Mouse (Mus musculus): ENCODE results near the gene Ttyh2.

The Ttyh2 gene

DNA sequence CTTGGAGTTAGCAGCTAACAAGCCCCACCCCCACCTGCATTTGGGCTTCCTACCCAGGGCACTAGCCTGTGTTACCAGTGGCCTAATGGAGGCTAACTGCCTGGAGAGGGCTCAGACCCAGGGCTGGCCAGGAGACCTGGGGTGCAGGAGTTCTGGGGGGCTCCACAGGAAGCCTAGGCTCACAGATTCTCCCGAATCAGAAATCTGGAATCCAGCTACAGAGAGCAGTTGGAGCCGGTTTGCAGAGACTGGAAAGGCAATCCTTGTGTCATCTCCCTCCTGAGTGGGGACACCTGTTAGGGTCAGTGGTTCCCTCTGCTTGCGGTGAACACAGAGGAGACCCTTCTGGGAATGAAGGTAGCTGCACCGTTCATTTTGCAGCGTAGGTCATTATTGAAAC lies 5.8 kb downstream of the Ttyh2 start:
- in situ Hi-C loops (cut with MboI, MseI), result no loop called here

- in situ Hi-C loops (cut with MboI, MseI), result no loop called here
Measured at GRCm38 (mm10) chr11:114682321-114682900, 7.2 kb downstream of the Ttyh2 start.

DNA sequence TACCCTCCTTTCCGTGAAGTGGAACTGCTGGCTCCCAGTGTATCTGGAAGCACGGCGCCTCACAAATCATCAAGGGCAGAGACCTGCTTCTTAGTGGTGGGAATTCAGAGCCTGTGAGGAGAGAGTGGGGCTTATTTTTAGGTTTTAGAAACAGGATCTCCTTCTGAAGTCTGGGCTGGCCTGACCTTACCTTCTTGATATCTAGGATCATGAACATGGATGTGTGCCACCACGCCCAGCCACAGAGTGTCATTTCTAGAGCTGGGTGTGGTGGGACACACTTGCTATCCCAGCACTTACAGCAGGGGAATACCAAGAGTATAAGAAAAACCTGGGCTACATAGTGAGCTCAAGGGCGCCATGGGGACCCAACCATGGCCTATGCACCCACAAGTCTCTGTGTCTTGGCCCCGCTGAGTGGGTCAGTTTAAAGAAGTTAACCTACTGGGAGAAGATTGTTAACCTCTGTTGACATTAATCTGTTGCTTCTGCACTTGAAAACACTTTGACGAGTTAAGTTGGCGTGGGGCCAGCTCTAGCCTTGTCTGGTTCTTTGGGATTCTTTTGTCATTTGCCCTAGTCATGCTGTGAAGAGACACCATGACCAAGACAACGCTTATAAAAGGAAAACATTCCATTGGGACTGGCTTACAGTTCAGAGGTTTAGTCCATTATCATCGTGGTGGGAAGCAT lies 7.9 kb downstream of the Ttyh2 start:
- in situ Hi-C loops (cut with MboI, MseI), result no loop called here

- in situ Hi-C loops (cut with MboI, MseI), result no loop called here
Measured at GRCm38 (mm10) chr11:114683722-114684621, 8.7 kb downstream of the Ttyh2 start.

DNA sequence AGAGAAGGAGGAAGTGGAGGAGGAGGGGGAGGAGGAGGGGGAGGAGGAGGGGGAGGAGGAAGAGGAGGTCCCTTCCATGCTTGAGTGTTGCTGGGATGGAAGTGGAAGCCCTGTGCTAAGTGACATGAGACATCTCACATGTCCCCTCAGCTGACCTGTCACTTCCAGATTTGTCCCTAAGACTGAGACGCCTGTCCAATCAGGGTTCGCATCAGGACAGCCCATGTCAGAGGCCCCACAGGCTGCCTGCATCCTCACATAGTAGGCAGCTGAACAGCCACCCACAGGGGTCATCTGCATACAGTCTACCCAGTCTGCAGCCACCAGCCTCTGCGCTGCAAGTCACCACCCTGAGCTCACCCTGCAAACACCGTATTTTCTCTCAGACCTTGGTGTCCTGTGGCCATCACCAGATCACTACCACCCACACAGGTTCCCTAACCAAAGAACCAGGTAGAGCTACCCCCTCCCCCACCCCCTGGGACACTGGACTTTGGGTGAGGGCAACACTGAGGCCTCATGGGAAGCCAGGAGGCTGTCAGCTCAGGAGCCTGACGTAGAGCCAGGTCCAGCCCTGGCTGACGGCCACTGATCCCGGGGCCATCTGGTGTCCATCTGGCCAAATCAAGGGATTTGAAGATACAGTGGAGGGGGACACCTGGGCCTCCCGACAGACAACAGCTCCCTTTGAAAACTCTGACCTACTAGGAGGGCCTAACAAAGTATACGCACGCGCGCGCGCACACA lies 9.6 kb downstream of the Ttyh2 start:
- in situ Hi-C loops (cut with MboI, MseI), result loop anchor here (5.0 kb wide), 1 partner anchor 38 kb away; no protein-coding TSS in a partner anchor

- in situ Hi-C loops (cut with MboI, MseI), result loop anchor here (5.0 kb wide), 1 partner anchor 37 kb away; no protein-coding TSS in a partner anchor
Measured at GRCm38 (mm10) chr11:114685526-114686040, 10.4 kb downstream of the Ttyh2 start.

- in situ Hi-C loops (cut with MboI, MseI), result loop anchor here (5.0 kb wide), 1 partner anchor 36 kb away; no protein-coding TSS in a partner anchor
Measured at GRCm38 (mm10) chr11:114686221-114686959, 11.2 kb downstream of the Ttyh2 start.

DNA sequence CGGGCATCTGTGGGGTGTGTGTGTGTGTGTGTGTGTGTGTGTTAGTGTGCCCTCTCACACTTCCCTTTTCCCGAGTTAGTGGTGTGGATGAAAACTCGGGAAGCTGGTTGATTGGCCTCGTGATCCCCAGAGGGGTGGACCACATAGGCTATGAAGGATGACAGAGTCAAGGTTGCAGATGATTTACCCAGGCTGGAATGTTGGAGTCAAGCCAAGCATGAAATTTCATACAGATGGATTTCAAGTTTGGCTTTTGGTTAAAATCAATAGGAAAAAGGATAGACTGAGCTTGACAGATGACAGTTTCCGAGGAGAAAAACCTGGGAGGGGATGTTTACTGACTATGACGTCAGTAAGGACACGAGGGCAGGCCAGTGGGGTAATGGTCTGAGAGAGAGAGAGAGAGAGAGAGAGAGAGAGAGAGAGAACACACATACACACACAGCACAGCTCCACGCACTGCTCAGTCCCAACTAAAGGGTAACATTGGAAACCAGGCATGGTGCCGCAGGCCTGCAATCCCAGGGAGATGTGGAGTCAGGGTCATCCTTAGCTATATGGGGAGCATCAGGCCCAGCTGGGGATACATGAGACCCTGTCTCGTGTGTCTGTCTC lies 12.4 kb downstream of the Ttyh2 start:
- in situ Hi-C loops (cut with MboI, MseI), result loop anchor here (5.0 kb wide), 1 partner anchor 35 kb away; no protein-coding TSS in a partner anchor

DNA sequence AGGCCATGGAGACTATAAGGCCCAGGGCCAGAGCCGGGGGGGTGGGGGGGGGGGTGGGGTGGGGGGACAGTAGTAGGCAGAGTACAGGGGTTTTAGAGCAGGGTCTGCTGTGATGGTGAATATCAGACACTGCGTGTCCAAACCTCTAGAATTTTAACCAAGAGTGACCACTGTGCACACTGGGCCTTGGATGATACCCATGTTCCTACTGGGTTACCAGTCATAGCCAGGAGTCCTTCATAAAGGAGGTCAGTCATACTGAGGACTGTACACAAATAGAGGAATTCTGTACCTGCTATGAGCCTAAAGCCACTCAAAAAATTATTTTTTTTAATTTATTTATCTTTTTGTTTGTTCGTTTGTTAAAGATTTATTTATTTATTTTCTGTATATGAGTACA lies 13.5 kb downstream of the Ttyh2 start:
- in situ Hi-C loops (cut with MboI, MseI), result loop anchor here (5.0 kb wide), 1 partner anchor 34 kb away; no protein-coding TSS in a partner anchor

GRCm38 (mm10) chr11:114690192-114690591 lies 15.0 kb downstream of the Ttyh2 start:
- in situ Hi-C loops (cut with MboI, MseI), result no loop called here

DNA sequence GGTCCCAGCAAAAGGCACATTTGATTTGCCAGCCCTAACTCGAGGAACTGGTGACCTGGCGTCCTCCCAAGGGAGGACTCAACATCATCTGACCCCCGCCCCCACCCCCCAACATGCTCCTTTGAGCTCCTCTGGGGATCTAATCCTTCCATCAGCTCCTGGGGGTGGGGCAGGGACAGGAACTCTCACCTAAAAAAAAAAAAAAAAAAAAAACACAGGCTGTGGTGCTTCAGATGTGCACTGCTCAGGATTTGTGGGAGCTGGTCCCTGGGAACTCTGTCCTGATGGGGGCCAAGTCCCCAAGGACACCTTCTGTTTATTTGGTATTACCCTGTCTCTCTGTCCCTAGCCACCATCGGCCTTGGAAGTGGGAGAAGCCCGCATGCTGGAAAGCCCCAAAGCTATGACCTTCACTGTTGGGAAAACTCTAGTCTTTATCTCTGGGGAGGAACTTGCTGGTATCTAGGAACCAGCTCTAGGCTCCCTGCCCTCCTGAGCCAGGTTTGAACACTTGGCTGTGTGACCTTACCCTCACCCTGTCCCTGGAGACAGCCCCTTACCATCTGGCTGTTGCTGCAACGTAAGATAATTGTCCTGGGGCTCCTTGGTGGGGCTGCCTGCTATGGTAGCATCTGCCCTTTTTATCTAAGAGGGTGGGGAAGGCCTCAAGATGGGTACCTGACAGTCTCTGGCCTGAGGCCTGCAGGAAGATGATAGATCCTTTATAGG lies 16.4 kb downstream of the Ttyh2 start:
- in situ Hi-C loops (cut with MboI, MseI), result no loop called here

- in situ Hi-C loops (cut with MboI, MseI), result no loop called here
Measured at GRCm38 (mm10) chr11:114692601-114693000, 17.4 kb downstream of the Ttyh2 start.

DNA sequence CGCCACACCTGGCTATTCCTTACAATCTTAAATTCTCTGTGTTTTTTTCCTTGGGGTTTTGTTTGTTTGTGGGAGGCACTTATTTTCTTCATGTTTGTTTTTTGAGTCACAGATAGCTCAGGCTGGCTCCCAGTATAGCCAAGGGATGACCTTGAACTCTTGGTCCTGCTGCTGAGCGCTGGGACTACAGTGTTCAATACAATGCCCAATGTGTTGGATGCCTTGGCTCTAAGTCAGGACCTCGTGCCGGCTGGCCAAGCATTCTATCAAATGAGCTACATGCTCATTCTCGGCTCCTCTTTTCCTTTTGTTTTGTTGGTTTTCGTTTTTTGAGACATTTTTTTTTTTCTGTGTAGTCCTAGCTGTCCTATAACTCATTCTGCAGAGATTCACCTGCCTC lies 18.2 kb downstream of the Ttyh2 start:
- in situ Hi-C loops (cut with MboI, MseI), result no loop called here

- in situ Hi-C loops (cut with MboI, MseI), result no loop called here
Measured at GRCm38 (mm10) chr11:114694451-114694850, 19.2 kb downstream of the Ttyh2 start.

DNA sequence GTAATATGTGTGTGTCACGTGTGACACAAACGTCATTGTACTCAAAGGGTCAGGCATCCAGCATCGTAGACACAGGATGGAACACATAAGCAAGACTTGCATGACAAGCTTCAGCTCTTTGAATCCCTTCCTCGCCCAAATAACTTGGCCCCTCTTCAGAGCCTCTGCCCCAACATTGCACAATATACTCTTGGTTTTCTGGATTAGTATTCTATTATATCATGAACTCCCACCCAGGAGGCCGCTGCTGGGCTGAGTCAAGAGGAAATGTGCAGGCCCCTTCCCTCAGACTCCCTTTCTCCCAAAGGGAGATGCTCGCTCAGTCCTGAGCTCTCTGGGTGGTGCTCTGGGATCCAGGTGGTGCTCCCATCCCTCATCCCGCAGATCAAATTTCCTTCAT lies 23.3 kb downstream of the Ttyh2 start:
- in situ Hi-C loops (cut with MboI, MseI), result no loop called here

GRCm38 (mm10) chr11:114699511-114699910 lies 24.3 kb downstream of the Ttyh2 start:
- in situ Hi-C loops (cut with MboI, MseI), result no loop called here

DNA sequence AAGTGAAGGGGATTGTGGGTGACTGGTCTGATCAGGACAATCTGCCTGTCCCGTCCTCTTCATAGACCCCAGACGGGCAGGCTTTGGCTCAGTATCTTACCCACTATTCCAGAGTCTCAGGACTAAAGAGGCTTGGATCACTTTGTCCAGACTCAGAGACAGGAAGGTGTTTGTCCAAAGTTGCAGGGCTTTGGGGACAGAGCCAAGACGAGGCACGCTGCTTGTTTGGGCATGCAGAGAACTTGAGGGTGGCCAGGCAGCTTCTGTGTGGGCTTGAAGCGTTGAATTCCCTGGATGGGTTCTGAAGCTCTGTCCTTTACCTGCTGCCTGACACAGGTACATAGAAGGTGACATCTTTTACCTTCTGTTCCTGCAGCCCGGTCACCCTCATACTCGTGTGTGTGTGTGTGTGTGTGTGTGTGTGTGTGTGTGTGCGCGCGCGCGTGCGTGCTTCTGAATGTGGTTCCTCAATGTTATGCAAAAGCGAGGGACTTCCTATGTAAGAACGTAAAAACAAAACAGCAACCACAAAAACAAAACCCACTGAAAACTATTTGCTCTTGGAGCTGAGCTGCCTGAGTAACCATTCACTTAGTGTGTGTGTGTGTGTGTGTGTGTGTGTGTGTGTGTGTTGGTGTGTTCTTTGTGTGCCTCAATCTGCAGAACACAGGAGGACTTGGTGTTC lies 27.2 kb downstream of the Ttyh2 start:
- in situ Hi-C loops (cut with MboI, MseI), result no loop called here

GRCm38 (mm10) chr11:114702996-114703361 lies 27.7 kb downstream of the Ttyh2 start:
- in situ Hi-C loops (cut with MboI, MseI), result no loop called here

All from T-helper 1 cell (primary cell).